Mouse (Mus musculus): Measurements from ENCODE around the gene Ccdc85b. TPM values are rescaled to one million over a fixed set of nuclear protein-coding genes. Genes with fewer than 3 reads are reported as not detected.
A peak's percentile ranks its signal among the peaks of the same experiment; 100 is the strongest.

Ccdc85b gene
- total and polyA plus RNA-seq, 3 experiments: 3.6 to 7.6 TPM; not detected in 1

GRCm38 (mm10) chr19:5477004-5477667 lies 19.4 kb upstream of the Ccdc85b start:
- no peak overlapping the region for H3K4me3 ChIP-seq (ENCODE audit: control insufficient read depth in 1 of 2, insufficient read depth in 1 of 2, low read depth in 2 of 2, low read length in 2 of 2)
- DNase-seq (ENCODE audit: low read depth, low spot score): no peak
- peaks cover 0 to 4% of the 10 kb centered on the region in 2 experiments; a peak in 2 of 4 replicates for H3K36me3 ChIP-seq (ENCODE audit: control insufficient read depth in 1 of 2, insufficient read depth in 2 of 2, low read length in 2 of 2)
- TF ChIP-seq TAL1 (IDR thresholded peaks at IDR 0.05; ENCODE audit: low read length) (no peak), MYC (IDR thresholded peaks at IDR 0.05; ENCODE audit: low read depth, low read length) (no peak)
- H3K27ac ChIP-seq (ENCODE audit: control insufficient read depth, low read depth, low read length): no peak overlapping the region
- H3K4me1 ChIP-seq (ENCODE audit: control insufficient read depth in 1 of 2, insufficient read depth in 2 of 2, low read length in 2 of 2): peaks cover 0 to 5% of the 10 kb centered on the region in 2 experiments; a peak in 1 of 4 replicates
- H3K79me2 ChIP-seq (ENCODE audit: control insufficient read depth, insufficient read depth, low read length, poor library complexity): no peaks in the 10 kb centered on the region; the same call in 1 of the 2 replicates
- no peaks in the 10 kb centered on the region for H3K9me3 ChIP-seq (replicated peaks; ENCODE audit: insufficient read depth, low read length)
- H3K9ac ChIP-seq (ENCODE audit: control insufficient read depth, low read depth, low read length, poor library complexity, severe bottlenecking): no peak overlapping the region
- H3K27me3 ChIP-seq (ENCODE audit: control insufficient read depth in 1 of 2, insufficient read depth in 2 of 2, low read length in 2 of 2): no peaks in the 10 kb centered on the region

DNA sequence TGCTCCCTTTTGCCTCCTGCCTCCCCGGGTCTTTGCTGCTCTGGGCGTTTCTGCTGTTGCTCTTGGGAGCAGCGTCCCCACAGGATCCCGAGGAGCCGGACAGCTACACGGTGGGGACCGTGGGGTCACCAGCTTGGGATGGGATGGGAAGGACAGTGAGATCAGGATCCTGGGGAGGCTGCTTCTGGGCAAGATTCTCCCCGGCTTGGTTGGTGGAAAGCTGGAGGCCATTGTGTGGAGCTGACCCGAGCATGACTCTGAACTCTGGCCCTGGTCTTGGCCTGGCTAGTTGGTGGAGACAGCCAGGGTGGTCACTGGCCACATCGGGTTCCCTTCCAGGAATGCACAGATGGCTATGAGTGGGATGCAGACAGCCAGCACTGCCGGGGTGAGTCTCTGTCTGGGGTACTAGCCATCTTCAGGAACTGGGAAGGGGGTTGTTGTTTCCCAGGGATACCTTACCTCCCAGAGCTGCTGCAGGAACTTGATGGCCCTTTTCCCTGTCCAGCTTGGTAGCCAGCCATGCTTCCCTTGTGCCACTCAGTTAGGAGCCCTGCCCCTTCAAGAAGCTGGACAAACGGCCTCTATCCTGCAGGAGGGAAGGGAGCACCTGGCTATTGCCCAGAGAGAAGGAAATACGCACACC lies 17.5 kb upstream of the Ccdc85b start:
- Histone ChIP-seq H3K4me1 (ENCODE audit: control insufficient read depth in 1 of 2, insufficient read depth in 2 of 2, low read length in 2 of 2) (peaks cover 0 to 5% of the 10 kb centered on the region in 2 experiments; a peak in 1 of 4 replicates), H3K27ac (ENCODE audit: control insufficient read depth, low read depth, low read length) (no peak overlapping the region), H3K4me3 (ENCODE audit: control insufficient read depth in 1 of 2, insufficient read depth in 1 of 2, low read depth in 2 of 2, low read length in 2 of 2) (peak overlapping the region; percentile 47 to 92; a peak in 3 of 4 replicates), H3K27me3 (ENCODE audit: control insufficient read depth in 1 of 2, insufficient read depth in 2 of 2, low read length in 2 of 2) (no peaks in the 10 kb centered on the region), H3K9me3 (replicated peaks; ENCODE audit: insufficient read depth, low read length) (no peaks in the 10 kb centered on the region), H3K9ac (ENCODE audit: control insufficient read depth, low read depth, low read length, poor library complexity, severe bottlenecking) (peak overlapping the region; percentile 78), H3K79me2 (ENCODE audit: control insufficient read depth, insufficient read depth, low read length, poor library complexity) (no peaks in the 10 kb centered on the region; the same call in 1 of the 2 replicates), H3K36me3 (ENCODE audit: control insufficient read depth in 1 of 2, insufficient read depth in 2 of 2, low read length in 2 of 2) (peaks cover 0 to 4% of the 10 kb centered on the region in 2 experiments; a peak in 2 of 4 replicates)
- DNase-seq (ENCODE audit: low read depth, low spot score): no peak
- TF ChIP-seq UBTF (IDR thresholded peaks at IDR 0.05; ENCODE audit: borderline replicate concordance, insufficient read depth, low read depth, low read length): no peak
- no peak for TF ChIP-seq MAZ (IDR thresholded peaks at IDR 0.05; ENCODE audit: low read depth, low read length)
- no peak for TF ChIP-seq MXI1 (IDR thresholded peaks at IDR 0.05; ENCODE audit: low read depth, low read length)
- no peak for TF ChIP-seq SIN3A (IDR thresholded peaks at IDR 0.05; ENCODE audit: low read length)
- TF ChIP-seq USF1 (IDR thresholded peaks at IDR 0.05; ENCODE audit: low read depth, low read length): no peak
- no peak for TF ChIP-seq TCF12 (IDR thresholded peaks at IDR 0.05; ENCODE audit: low read depth, low read length)
- no peak for TF ChIP-seq POLR2AphosphoS5 (IDR thresholded peaks at IDR 0.05; ENCODE audit: borderline replicate concordance, low read depth, low read length)
- TF ChIP-seq MEF2A (IDR thresholded peaks at IDR 0.05; ENCODE audit: extremely low read depth, insufficient replicate concordance, low read depth, low read length, poor library complexity, severe bottlenecking): no peak

All from MEL (cell line).